Mouse (Mus musculus) bone marrow, adult 2 months (tissue): ENCODE data around the gene Zbtb32.

Experiments used
- CTCF ChIP-seq: fragments of 200-500 bp; IDR thresholded peaks from 2 replicates; pipeline ENCODE4 v1.5.1; 2011; ENCODE audit warnings: low read length, control low read depth; ENCODE audit not compliant: control insufficient read depth, insufficient read depth
- POLR2A ChIP-seq: fragments of 200-500 bp; IDR thresholded peaks from 2 replicates; pipeline ENCODE4 v1.6.1; 2011; ENCODE audit warnings: low read depth, mild to moderate bottlenecking, control low read depth, low read length, borderline replicate concordance; ENCODE audit not compliant: control insufficient read depth

GRCm38 (mm10) chr7:30563906-30564280 lies 34.8 kb downstream of the Zbtb32 start:
- no peak for TF ChIP-seq POLR2A
- TF ChIP-seq CTCF, result no peak
